Mouse (Mus musculus) embryo, embryonic 10.5 days (tissue): ENCODE data around the gene Gm2956.
A peak's percentile ranks its signal among the peaks of the same experiment; 100 is the strongest.
"Not testable (repeated sequence)": the region's sequence is repeated elsewhere in the genome, so short reads cannot be mapped to it uniquely, and the experiment has no call there.

ENCODE experiments used
- DNase-seq: peaks from one replicate; pipeline ENCODE4 v3.0.0-alpha.2; 2015; ENCODE audit warnings: low spot score

The Gm2956 gene

GRCm38 (mm10) chr14:3332087-3332677 is at the start of gene Gm2956:
Gene Gm2956 (plus strand): TSS chr14:3332627.
- DNase-seq = not testable (repeated sequence)

DNA sequence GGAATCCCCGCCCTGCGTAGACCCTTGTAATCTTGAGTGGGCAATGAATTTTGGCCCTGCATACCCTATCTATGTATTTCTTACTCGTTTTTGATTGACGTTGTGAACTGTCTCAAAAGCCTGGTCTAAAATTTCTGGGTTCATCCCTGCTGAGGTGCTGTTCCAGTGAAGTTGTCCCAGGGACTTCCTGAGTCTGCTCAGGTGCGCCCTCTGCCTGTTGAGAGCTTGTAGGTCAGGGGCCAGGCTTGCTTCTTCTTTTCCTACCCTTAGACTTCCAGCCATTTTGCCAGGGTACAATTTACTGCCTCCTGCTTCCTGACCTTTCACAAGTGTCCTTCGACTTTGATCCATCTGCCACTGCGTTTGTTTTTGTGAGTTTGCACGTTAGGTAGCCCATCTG is 979 bp downstream of the Gm2956 start:
- peak; percentile 31 for DNase-seq

DNA sequence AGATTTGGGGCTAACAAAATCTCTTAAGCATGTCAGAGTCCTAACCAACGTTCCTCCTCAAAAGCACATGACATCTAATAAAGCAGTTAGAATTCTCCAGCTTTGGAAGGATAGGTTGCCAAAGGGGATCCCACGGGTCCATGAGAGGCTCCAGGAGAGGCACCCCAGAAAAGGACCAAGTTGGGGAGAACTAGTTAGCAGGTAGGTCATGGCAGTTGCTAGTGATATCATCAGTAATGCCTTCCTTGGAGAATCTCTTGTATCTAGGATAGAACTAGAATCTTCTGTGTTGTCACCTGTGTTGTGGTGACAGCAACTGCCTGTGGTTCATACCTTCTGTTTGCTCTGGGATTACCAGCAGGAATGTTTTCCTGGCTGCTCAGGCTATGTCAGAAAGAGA is 62.4 kb downstream of the Gm2956 start, which contains the start of gene Gm10413:
Gene Gm10413, plus strand, starts transcription at position 301 of the 400 bp plus-strand sequence.
- DNase-seq = not testable (repeated sequence)
